Mouse (Mus musculus) induced T-regulatory cell, adult 2 months (primary cell): ENCODE results near the gene Pex26.

Experiments used
- DNase-seq: peaks from one replicate; pipeline ENCODE4 v3.0.0-alpha.2; 2012; ENCODE audit warnings: low read depth

The Pex26 gene

DNA sequence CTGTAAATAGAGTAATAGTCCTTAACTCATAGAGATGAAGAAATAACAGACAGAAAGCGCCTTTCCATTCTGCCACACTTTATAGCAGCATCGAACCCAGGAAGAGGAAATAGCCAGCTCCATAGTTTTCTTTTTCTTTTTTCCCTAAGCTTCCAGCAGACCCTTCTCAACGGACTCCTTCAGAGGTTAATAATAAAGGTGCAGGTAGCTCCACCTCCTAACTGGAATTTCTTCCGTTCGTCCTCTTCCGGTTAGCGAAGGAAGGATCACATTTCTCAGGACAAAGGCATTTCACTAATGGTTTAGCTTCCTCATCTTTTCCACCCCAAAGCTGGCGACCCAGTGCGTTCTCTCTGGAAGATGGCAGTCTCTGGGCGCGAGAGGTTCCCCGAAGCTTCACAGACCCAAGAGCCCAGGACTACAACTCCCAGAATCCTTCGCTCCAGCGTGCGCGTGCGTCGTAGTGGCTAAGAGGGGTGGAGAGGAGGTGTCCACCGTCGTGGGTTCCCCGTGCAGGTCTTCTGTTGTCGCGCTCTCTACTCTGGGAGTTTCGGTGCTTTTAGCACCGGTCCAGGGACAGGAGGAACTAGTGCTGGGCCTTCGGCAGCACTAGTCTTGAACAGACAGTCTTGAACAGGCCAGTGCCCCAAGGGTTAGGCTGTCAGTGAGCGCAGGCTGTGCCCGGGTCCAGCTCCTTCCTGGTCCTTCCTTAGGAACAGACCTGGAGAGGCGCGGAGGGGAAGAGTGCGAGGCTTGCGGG, at the start of gene Pex26:
Gene Pex26 (plus strand): TSS at position 254 of the 760 bp plus-strand sequence.
- peak; percentile 98 for DNase-seq

DNA sequence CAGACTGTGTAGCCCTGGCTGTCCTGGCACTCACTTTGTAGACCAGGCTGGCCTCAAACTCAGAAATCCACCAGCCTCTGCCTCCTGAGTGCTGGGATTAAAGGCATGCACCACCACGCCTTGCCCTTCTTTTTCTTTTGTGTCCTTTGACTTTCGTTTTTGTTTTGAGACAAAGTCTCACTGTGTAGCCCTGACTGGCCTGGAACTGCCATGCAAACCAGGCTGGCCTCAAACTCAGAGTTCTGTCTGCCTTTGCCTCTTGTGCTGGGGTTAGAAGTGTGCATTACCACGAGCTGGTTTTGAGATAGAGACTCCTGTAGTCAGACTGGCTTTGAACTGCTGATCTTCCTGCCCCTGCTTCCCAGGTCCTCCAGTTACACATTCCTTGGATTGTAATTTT, 49.2 kb upstream of the Pex26 start:
- DNase-seq = no peak

DNA sequence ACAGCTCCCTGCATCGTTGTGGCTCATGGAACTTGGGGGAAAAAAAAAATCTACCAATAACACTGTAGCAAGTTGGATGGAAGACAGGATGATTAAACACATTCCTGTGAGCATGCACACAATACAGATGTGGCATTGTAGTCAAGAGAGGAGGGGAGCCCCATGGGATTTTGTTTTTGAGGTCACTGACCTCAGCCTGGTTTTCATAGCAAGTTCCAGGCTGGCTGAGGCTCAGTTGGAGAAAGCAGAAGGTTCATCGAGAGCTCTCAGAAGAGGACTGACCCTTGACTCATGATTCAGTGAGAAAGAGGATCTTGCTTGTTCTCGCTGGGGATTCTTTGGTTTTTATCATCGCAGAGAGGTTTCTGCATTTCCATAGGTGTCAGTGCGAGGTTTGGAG, 48.6 kb upstream of the Pex26 start:
- DNase-seq = no peak

DNA sequence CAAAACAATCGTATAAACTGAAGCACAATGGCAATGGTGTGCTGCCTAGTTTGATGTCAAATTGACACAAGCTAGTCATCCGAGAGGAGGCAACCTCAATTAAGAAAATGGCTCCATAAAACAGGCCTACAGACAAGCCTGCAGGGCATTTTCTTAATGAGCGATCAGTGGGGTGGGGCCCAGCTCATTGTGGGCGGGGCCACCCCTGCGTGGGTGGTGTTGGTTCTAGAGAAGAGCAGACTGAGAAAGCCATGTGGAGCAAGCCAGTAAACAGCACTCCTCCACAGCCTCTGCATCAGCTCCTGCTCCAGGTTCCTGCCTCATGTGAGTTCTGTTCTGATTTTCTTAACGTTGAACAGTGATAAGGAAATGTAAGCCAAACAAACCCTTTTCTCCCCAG, 46.2 kb upstream of the Pex26 start:
- DNase-seq = peak; percentile 33

DNA sequence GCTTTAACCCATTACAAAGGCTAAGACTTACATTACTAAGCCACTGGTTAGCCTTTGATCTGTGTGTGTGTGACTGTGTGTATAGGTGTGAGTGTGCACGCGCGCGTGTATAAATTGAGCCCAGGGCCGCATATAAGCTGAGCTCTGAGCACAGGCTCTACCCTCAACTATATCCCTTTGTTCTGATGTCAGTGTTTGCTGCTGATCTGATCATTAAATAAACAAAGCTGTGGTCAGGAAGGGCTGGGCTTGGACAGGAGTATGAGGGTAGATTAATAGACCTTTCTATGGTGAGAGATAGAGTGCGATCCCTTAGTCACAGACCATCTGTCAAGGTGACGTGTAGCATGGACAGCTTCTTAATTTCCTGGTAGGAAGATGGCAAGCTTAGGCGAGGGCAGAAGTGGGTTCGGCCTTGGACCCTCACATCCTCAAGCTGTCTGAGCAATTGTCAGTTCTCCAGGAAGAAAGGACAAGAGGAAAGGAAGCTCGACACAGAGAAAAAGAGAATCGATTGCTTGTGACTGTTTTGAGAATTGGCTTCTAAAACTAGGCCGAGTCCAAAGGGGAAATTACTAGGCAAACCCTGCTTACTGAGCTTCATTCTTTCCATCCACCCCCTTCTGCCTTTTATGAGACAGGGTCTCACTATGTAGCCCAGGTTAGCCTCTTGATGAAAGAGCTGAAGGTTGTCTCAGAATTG, 45.0 kb upstream of the Pex26 start:
- no peak for DNase-seq

DNA sequence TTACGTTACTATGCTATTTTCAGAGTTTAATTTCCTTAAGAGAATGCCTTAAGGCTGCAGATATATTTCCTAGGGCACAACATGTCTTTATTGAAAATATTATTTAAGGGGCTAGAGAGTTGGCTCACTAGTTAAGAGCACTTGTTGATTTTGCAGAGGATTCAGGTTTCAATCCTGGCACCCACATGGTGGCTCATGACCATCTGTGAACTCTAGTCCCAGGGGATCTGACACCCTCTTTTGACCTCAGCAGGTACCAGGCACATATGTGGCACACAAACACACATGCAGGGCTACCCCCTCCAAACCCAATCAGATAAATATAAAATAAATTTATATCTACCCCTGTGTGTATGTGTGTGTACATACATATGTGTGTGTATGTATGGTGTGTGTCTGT, 44.2 kb upstream of the Pex26 start:
- DNase-seq = no peak

DNA sequence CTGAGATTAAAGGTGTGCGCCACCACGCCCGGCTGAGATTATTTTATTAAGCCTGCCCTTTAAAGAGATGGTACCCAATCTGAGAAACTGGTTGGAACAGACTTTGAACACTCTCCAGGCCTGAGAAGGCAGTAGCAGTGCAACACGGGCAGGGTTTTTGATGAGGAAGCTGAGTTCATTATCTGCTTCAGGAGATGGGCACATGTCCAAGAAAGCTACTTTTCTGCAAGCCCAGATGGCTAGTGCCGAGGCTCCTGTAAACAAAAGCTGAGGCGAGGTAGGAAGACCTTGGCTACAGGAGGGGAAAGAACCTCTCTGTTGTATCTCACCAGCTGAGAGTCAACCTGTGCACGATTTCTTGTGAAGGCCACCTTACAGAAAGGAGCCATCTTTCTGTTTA, 41.2 kb upstream of the Pex26 start:
- DNase-seq = no peak

DNA sequence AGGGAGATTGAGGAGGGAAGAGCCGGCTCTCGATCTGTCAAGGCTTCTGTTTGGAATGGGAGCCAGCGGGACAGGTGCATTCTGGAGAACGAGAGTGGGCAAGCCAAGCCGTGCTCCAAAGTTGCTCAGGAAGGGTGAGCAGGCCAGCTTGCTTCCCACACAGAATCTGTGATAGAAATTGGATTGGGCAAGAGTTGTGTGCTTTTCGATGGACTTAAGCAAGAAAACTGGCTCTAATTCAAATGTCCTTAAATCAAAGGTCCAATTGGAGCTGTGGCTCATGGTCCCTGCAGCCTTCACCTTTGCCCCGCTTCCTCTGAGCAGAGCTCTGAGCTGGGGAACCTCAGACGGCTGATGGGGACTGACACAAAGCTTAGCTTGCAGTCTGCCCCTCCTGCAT, 40.0 kb upstream of the Pex26 start:
- DNase-seq = no peak

DNA sequence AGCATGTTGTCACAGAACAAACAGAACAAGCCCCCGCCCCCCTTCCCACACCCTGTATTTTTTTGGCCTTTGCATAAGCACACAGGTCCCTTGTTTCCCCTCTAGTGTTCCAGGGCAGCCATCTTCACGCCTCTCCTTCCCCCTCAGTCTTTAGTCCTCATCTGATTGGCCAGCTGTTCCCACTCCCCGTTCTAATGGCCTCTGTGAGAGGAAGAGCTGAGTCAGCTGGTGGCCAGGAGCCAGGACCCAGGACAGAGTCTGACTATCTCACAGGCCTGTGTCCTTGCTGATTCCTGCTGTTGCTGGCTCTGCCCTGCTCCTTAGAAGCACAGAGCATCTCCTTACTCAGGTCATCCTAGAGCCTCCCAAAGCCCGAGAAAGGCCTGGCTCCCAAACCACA, 39.4 kb upstream of the Pex26 start:
- DNase-seq = no peak

DNA sequence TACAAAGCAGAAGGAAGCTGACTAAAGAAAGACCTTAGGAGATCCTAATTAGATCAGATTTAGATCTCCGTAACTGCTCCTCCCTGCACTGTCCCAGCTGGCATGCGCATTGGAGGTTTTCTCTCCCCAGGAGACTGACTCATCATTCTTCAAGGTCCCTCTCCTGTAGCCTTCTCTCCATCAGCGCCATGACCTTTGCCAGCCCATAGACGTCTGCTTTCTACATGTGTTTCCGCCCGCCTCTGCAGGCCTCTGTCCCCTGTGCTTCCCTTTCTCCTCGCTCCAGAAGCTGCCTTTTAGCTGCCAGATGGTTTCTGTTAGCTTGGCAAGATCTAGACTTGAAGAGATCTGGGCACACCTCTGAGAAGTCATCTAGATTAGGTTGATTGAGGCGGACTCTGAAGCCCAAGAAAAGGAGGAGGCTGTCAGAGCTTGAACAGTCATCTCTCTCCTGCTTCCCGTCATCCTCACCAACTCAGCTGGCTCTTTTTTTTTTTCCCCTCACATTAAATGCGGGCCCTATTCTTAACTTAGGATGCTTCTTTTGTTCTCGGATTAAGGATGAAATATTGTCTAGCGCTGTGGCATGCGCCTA, 38.4 kb upstream of the Pex26 start:
- no peak for DNase-seq

DNA sequence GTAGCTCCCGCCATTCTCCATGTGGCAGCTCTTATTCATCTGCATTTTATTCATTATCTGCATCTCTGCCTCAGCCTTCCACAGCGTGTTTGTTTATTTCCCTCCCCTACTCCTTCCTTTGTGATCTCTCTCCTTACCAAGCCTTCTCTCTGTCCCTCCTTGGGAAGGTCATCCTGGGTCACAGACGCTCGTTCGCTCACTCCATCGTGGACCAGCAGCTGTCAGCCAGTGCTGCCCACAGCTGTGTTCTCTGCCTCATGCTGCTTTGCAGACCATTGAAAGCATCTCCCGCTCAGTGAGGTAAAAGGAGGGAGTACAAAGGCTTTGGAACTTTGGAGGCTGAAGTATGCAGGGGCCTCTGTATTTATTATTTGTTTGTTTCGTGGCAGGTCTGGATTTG, 37.6 kb upstream of the Pex26 start:
- no peak for DNase-seq

DNA sequence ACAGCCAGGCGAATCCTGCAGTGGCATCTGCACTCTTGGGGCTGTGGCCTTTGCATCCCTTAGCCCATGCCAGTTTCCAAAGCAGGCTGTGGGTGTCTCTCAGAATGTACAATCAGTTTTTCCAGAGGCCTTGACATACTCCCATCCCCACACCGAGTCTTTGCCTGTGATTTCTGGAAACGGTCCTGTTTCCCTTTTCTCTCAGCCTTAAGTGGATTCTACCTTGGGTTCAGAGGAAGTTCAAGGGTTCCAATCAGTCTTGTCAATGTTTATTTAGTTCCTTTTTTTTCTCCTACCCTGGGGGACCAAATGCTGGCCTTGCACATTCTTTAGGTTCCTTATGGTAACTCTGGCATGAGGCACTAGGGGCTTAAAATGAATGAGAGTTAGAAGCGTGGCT, 36.7 kb upstream of the Pex26 start:
- DNase-seq = no peak

DNA sequence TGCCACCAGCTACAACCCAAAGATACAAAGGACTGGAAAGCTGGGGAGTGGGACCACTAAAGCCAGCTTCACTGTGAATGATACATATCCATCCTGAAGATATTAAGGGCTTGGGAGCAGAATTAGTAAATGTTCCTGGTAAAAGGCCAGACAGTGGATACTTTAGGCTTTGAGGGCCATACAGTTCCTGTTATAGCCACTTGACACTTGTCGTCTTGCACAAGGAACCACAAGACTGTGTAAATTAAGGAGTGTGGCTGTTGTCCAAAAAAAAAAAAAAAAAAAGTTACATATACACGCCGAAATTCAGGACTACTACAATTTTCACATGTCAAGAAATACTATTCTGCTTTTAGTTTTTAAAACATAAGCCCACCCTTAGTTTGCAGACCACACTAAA, 35.1 kb upstream of the Pex26 start:
- DNase-seq = no peak

DNA sequence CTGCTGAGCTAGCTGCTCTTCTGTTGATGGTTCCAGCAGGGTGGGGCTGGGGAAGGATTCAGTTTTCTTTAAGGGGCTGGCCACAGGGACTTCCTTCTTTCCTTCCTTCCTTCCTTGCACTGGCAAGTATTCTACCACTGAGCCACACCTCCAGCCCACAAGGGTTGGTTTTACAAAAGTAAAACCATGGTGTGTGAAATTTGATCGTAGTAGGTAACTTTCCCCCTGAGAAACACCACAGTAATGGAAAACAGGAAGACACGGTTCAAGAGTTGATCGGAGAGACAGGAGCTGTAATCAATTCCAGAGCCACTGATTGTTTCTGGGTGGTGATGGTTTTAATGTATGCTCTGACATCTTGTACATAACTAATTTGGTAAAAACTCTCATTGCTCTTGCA, 34.0 kb upstream of the Pex26 start:
- DNase-seq = peak; percentile 21

DNA sequence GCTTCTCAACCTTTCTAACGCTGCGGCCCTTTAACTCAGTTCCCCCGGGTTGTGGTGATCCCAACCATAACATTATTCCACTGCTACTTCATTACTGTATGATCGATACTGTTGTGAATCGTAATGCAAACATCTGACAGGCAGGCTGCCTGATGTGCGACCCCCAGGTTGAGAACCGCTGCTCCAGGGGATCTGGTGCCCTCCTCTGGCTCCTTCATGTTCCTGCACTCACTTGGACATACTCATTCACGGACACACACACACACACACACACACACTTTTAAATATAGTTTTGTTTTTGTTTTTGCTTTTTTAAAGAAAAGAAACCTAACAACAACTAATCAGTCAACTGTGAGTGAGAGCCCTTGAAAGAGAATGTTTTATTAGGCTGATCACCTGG, 33.3 kb upstream of the Pex26 start:
- no peak for DNase-seq

DNA sequence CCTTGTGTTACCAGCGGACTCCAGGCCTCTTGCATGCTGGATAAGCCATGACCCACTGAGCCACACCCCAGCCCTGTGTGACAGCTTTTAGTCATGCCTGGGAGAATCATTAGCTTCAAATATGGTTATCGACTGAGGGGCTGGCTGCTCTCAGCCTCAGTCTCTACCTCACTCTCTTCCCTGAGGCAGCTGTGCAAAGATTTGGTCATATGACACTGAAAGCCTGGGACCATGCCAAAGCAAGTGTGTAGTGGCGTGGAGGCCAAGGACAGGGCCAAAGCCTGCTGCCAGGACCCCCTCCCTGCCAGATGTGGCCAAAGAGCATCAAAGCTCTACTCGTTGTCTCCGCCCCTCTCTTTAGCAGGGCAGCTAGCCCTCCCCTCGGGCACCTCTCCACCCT, 31.7 kb upstream of the Pex26 start:
- DNase-seq = no peak

DNA sequence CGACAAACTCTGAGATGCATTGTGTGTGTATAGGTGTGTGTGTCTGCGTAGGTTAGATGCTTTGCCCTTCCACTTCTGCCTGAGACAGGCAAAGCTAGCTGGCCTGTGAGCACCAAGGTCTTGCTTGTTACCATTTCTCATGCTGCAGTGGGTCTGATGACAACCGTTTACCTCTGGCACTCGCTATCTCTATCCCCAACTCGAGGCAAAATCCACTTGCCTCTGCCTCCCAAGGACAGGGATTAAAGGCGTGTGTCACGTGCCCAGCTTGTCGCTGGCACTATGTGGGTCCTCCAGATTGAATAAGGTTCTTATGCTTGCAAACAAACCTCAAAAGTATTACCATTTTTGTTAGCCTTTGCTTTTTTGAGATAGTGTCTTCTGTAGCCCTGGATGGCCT, 30.3 kb upstream of the Pex26 start:
- no peak for DNase-seq

DNA sequence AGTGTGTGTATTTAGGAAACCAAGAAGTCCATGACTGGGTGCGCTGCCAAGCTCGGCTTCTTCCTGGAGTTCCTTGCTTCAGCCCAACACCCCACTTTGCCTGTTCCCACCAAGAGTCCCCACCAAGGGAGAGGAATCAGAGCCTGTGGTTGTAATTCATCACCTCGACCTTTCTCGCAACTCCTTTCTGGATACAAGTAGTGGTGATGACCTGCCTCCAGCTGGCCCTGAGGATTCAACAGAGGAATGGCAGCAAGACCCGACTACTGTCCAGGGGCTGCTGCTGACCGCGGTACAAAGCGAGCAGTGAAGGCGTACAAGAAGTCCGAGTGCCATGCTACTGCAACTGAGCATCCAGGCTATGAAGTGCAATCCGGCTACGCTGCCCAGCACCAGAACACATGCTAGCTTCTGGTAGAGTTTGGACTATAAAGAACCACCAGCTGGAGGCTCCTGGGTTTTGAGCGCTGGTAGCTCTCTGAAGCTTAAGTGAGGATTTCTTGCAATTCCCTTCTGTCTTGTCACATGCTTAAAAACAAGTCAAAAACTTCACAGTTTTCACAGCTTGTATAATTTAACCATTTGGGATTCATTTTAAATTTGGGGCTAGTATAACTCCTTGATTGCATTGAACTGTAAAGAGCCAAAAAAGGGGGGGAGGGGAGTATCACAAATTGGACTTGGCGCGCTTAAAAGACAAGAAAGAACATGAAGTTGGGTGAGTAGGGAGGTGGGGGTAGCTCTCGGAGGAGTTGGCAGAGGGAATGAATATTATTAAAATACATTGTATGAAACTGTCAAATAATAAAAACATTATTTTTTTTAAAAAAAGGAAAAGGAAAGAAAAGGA, 28.8 kb upstream of the Pex26 start:
- no peak for DNase-seq

DNA sequence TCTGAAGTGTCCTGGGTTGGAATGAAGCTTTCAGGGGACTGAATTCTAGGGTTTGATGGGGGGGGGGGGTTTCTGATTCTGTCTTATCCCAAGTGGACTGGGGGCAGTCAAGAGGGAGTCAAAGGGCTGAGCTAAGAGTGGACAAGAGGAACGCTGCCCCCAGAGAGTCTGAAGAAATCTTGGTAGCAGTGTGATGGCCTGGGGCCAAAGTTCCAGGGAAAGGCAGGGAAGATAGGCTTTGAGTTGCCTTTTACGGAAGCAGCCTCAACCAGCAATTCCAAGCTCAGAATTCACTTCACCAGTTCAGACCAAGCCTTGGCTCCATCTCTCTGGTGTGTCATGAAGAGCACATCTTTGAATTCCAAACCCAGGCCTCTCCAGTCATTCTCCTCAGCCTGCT, 27.4 kb upstream of the Pex26 start:
- no peak for DNase-seq

DNA sequence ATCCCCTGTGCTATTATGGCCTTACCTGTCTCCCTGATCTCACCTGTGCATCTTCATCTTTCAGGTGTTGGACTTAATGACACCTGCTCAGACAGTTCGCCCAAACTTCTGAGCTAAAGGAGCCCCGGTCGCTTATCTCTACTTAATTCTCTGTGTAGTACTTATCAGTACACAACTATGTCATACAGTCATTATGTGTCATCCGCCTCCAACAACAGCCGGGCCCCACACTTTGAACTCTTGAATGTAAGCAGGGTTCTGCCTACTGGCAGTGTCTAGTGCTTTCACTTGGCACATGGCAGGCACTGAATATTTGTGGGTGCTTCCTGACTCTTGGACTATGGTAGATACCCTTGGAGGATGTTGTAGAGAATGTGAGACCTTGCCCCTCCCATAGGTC, 23.9 kb upstream of the Pex26 start:
- DNase-seq = no peak

DNA sequence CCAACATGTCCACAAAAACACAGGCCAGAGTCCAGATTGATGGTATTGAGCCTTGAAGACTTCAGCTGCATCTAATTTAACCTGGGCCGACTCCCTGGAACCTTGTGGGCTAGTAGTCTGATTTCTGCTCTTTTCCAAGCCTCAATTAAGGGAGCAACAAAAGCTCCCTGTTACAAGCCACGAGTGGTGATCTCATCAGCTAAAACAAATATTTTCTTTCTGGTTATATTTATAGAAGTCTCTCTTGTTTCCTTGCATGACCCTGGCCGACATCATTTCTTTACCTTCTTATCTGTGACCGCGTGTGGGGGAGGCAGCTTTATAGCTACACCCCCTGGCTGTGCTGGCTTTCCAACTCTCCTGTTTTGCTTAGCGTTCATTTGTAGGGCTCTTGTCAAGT, 23.3 kb upstream of the Pex26 start:
- no peak for DNase-seq

DNA sequence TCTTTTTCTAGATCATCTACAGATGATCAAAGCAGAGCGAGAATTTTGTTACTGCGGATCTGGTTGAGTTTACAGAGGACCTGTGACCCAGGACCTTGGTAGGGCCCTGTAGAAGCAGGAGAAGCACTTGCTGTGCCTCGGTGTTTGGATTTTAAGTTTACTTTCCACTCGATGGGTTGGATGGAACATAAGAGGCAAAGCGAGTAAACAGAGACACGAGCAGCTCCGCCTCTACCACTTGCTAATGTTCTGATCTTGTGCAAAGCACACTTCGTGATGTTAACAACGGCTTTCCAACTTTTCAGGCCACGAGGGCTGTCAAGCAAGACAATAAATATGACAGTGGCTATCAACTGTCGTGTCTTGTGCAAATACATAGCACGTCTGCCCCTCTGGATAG, 20.9 kb upstream of the Pex26 start:
- no peak for DNase-seq

DNA sequence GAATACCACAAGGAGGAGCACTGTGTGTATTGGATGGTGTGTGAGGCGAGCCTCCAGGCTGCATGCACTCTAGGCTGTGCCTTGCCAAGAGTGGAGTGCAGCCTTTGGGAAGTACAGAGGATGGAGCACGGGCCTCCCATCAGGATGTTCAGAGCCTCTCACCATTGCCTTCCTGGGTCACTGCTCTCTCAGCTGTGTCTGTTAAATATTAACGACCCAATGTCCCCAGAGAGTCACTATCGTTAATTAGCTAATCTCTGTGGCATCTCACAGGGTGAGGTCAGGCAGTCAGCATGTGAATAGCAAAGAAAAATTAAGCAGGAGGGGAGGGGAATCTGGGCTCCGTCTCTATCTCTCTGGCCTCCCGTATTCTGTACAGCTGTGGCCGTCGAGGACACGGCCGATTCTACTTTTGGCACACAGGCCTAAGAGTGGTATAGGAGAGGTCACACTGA, 17.3 kb upstream of the Pex26 start:
- DNase-seq = no peak
